Mouse (Mus musculus) thymus, adult 2 months (tissue): ENCODE measurements around the gene Sec22b. TPM values are rescaled to one million over a fixed set of nuclear protein-coding genes. Genes with fewer than 3 reads are reported as not detected.
A peak's percentile ranks its signal among the peaks of the same experiment; 100 is the strongest.

Experiments used
- DNase-seq: peaks from one replicate; pipeline ENCODE4 v3.0.0; 2021
- H3K27ac ChIP-seq: fragments of 200-500 bp; 2 replicates; pipeline ENCODE4 v1.5.1; 2012; ENCODE audit warnings: low read length, control low read depth; ENCODE audit not compliant: control insufficient read depth, insufficient read depth
- H3K27me3 ChIP-seq: fragments of 200-500 bp; 2 replicates; pipeline ENCODE4 v1.6.1; 2012; ENCODE audit warnings: mild to moderate bottlenecking, low read length, moderate library complexity, mixed read lengths; ENCODE audit not compliant: control insufficient read depth, insufficient read depth
- H3K36me3 ChIP-seq: fragments of 200-500 bp; 2 replicates; pipeline ENCODE4 v1.6.1; 2012; ENCODE audit warnings: mild to moderate bottlenecking, low read length, moderate library complexity; ENCODE audit not compliant: control insufficient read depth, insufficient read depth
- H3K4me1 ChIP-seq: fragments of 200-500 bp; replicated peaks from 2 replicates; pipeline ENCODE4 v1.6.1; 2012; ENCODE audit warnings: low read length; ENCODE audit not compliant: control insufficient read depth, insufficient read depth
- H3K4me3 ChIP-seq: fragments of 200-500 bp; 2 replicates; pipeline ENCODE4 v1.5.1; 2012; ENCODE audit warnings: mild to moderate bottlenecking, low read length, control low read depth, moderate library complexity; ENCODE audit not compliant: control insufficient read depth, insufficient read depth
- CTCF ChIP-seq: fragments of 200-500 bp; IDR thresholded peaks from 2 replicates; pipeline ENCODE4 v1.5.1; 2012; ENCODE audit warnings: mild to moderate bottlenecking, control low read depth, low read length, moderate library complexity, borderline replicate concordance; ENCODE audit not compliant: control insufficient read depth, poor library complexity, insufficient read depth; ENCODE audit errors: extremely low read depth
- POLR2A ChIP-seq: fragments of 200-500 bp; IDR thresholded peaks from 2 replicates; pipeline ENCODE4 v1.6.1; 2012; ENCODE audit warnings: mild to moderate bottlenecking, low read length, control low read depth, moderate library complexity; ENCODE audit not compliant: control insufficient read depth, poor library complexity, insufficient read depth; ENCODE audit errors: extremely low read depth
- WGBS: fragments of 180-500 bp; shearing (Covaris S2); methylation state at CpG from one replicate; pipeline ENCODE4 v1.1.7; 2018; 5-methylcytosine and 5-hydroxymethylcytosine counted together
- polyA plus RNA-seq: library from polyadenylated mRNA; depleted of rRNA; stranded (reverse); fragments of >200 nt; gene quantifications from 2 replicates; pipeline ENCODE4 v1.2.3, GENCODE M21; 2012

Gene Sec22b
- polyA plus RNA-seq, 1 experiment: 35.2 TPM

- Histone ChIP-seq H3K4me1 (peaks cover 9% of the 10 kb centered on the region), H3K27me3 (peaks cover 6% of the 10 kb centered on the region; the same call in 1 of the 2 replicates), H3K36me3 (no peaks in the 10 kb centered on the region), H3K27ac (no peak overlapping the region), H3K4me3 (peak overlapping the region; percentile 49)
- DNase-seq: no peak
- no peak for TF ChIP-seq POLR2A
- TF ChIP-seq CTCF: no peak
- WGBS: 7% methylated on average over 28 of the region's 28 CpGs
Measured at GRCm38 (mm10) chr3:97867221-97868023, 33.6 kb upstream of the Sec22b start.

- TF ChIP-seq CTCF (no peak), POLR2A (no peak)
- Histone ChIP-seq H3K27ac (no peak overlapping the region), H3K4me1 (peaks cover 9% of the 10 kb centered on the region), H3K4me3 (peak overlapping the region; percentile 49), H3K36me3 (no peaks in the 10 kb centered on the region), H3K27me3 (peaks cover 6% of the 10 kb centered on the region; the same call in 1 of the 2 replicates)
- DNase-seq: peak; percentile 42
- 4% methylated on average over 42 of the region's 42 CpGs for WGBS
Measured at GRCm38 (mm10) chr3:97868024-97868689, 32.8 kb upstream of the Sec22b start.

- 74% methylated on average over 5 of the region's 5 CpGs for WGBS
- Histone ChIP-seq H3K4me1 (peaks cover 9% of the 10 kb centered on the region), H3K27ac (no peak overlapping the region), H3K4me3 (no peak overlapping the region), H3K36me3 (no peaks in the 10 kb centered on the region), H3K27me3 (peaks cover 6% of the 10 kb centered on the region; the same call in 1 of the 2 replicates)
- DNase-seq: no peak
- TF ChIP-seq POLR2A: no peak
- no peak for TF ChIP-seq CTCF
Measured at GRCm38 (mm10) chr3:97868733-97869132, 32.3 kb upstream of the Sec22b start.

- Histone ChIP-seq H3K4me3 (no peak overlapping the region), H3K27me3 (peaks cover 6% of the 10 kb centered on the region; the same call in 1 of the 2 replicates), H3K36me3 (no peaks in the 10 kb centered on the region), H3K4me1 (peaks cover 9% of the 10 kb centered on the region), H3K27ac (no peak overlapping the region)
- no peak for TF ChIP-seq CTCF
- no peak for TF ChIP-seq POLR2A
- 76% methylated on average over 4 of the region's 4 CpGs for WGBS
- no peak for DNase-seq
Measured at GRCm38 (mm10) chr3:97869730-97870129, 31.3 kb upstream of the Sec22b start.

- Histone ChIP-seq H3K27ac (no peak overlapping the region), H3K4me3 (no peak overlapping the region), H3K27me3 (no peaks in the 10 kb centered on the region), H3K36me3 (no peaks in the 10 kb centered on the region), H3K4me1 (no peaks in the 10 kb centered on the region)
- 90% methylated on average over 5 of the region's 5 CpGs for WGBS
- DNase-seq: no peak
- no peak for TF ChIP-seq POLR2A
- TF ChIP-seq CTCF: no peak
Measured at GRCm38 (mm10) chr3:97874777-97875176, 26.2 kb upstream of the Sec22b start.

- H3K36me3 ChIP-seq: no peaks in the 10 kb centered on the region
- H3K27me3 ChIP-seq: no peaks in the 10 kb centered on the region
- no peak for DNase-seq
- no peaks in the 10 kb centered on the region for H3K4me1 ChIP-seq
- H3K27ac ChIP-seq: no peak overlapping the region
- no peak for TF ChIP-seq POLR2A
- TF ChIP-seq CTCF: no peak
- WGBS: 12% methylated on average over 8 of the region's 8 CpGs
- H3K4me3 ChIP-seq: no peak overlapping the region
Measured at GRCm38 (mm10) chr3:97876259-97876658, 24.7 kb upstream of the Sec22b start.
